Mouse (Mus musculus) spleen, embryonic (tissue): ENCODE measurements around the gene Csmd2.

ENCODE experiments used
- CTCF ChIA-PET: fragments of 350-600 bp; sonication (Branson Sonifier 250); formaldehyde crosslinking; loops from one replicate; lab custom pipeline; 2022; lab: Charles Lee

Gene Csmd2

GRCm38 (mm10) chr4:127987784-127988455, at the start of gene Csmd2:
Gene Csmd2 (plus strand): TSS chr4:127987857.
- CTCF ChIA-PET: no interaction called here

- CTCF ChIA-PET: no interaction called here
Measured at GRCm38 (mm10) chr4:127947696-127948095, 40.0 kb upstream of the Csmd2 start.

GRCm38 (mm10) chr4:127953006-127953710, 34.5 kb upstream of the Csmd2 start:
- CTCF ChIA-PET: no interaction called here

GRCm38 (mm10) chr4:127969101-127969500, 18.6 kb upstream of the Csmd2 start:
- CTCF ChIA-PET: no interaction called here

GRCm38 (mm10) chr4:127970018-127970421, 17.6 kb upstream of the Csmd2 start:
- CTCF ChIA-PET: no interaction called here

- CTCF ChIA-PET: no interaction called here
Measured at GRCm38 (mm10) chr4:127970901-127971868, 16.5 kb upstream of the Csmd2 start, which contains the start of gene CK137956. Gene CK137956 (minus strand): TSS chr4:127970951.

- CTCF ChIA-PET: no interaction called here
Measured at GRCm38 (mm10) chr4:127972976-127973375, 14.7 kb upstream of the Csmd2 start.

- CTCF ChIA-PET: no interaction called here
Measured at GRCm38 (mm10) chr4:127981125-127981524, 6.5 kb upstream of the Csmd2 start.

GRCm38 (mm10) chr4:127984426-127984825, 3.2 kb upstream of the Csmd2 start:
- CTCF ChIA-PET: no interaction called here

- CTCF ChIA-PET: no interaction called here
Measured at GRCm38 (mm10) chr4:127985874-127986273, 1.8 kb upstream of the Csmd2 start.

- CTCF ChIA-PET: no interaction called here
Measured at GRCm38 (mm10) chr4:127986491-127987075, 1.1 kb upstream of the Csmd2 start.

GRCm38 (mm10) chr4:127987270-127987669, 387 bp upstream of the Csmd2 start:
- CTCF ChIA-PET: no interaction called here

GRCm38 (mm10) chr4:127988526-127989180, 996 bp downstream of the Csmd2 start:
- CTCF ChIA-PET: no interaction called here

- CTCF ChIA-PET: no interaction called here
Measured at GRCm38 (mm10) chr4:127989347-127989995, 1.8 kb downstream of the Csmd2 start.

- CTCF ChIA-PET: no interaction called here
Measured at GRCm38 (mm10) chr4:127999281-127999680, 11.6 kb downstream of the Csmd2 start.

GRCm38 (mm10) chr4:128002638-128003101, 15.0 kb downstream of the Csmd2 start:
- CTCF ChIA-PET: no interaction called here

- CTCF ChIA-PET: no interaction called here
Measured at GRCm38 (mm10) chr4:128004797-128005452, 17.3 kb downstream of the Csmd2 start.

- CTCF ChIA-PET: no interaction called here
Measured at GRCm38 (mm10) chr4:128019465-128019864, 31.8 kb downstream of the Csmd2 start.

GRCm38 (mm10) chr4:128028294-128028693, 40.6 kb downstream of the Csmd2 start:
- CTCF ChIA-PET: no interaction called here

- CTCF ChIA-PET: no interaction called here
Measured at GRCm38 (mm10) chr4:128041901-128042300, 54.2 kb downstream of the Csmd2 start.
